20 mouse cellular contexts compared by ENCODE assay signal in genomic region chr2:153902726-153903125, GRCm38 (mm10). TPM values are rescaled to one million over a fixed set of nuclear protein-coding genes. Genes with fewer than 3 reads are reported as not detected.
"Had no signal": no experiment of that assay in that cellular context is flagged by ENCODE, and none has a peak within 500 bp of the region (broad histone marks: within the 10 kb centered on the region; RNA-seq: fewer than 3 reads in every experiment).

No protein-coding gene starts in this region.

- H3K9me3 ChIP-seq: limb, embryonic 10.5 days; midbrain, embryonic 10.5 days; midbrain, embryonic 15.5 days; neural tube, embryonic 12.5 days had no signal

- H3K27me3 ChIP-seq: midbrain, embryonic 15.5 days; neural tube, embryonic 12.5 days had no signal

- H3K27ac ChIP-seq: kidney, postnatal 0 days; limb, embryonic 10.5 days; midbrain, embryonic 10.5 days; midbrain, embryonic 15.5 days; neural tube, embryonic 12.5 days; stomach, postnatal 0 days had no signal

- H3K36me3 ChIP-seq: limb, embryonic 10.5 days; midbrain, embryonic 10.5 days; midbrain, embryonic 15.5 days; neural tube, embryonic 12.5 days had no signal

- H3K4me2 ChIP-seq: liver, embryonic 11.5 days; lung, embryonic 14.5 days; midbrain, embryonic 15.5 days; neural tube, embryonic 12.5 days had no signal

- H3K4me3 ChIP-seq: limb, embryonic 10.5 days; midbrain, embryonic 10.5 days; midbrain, embryonic 15.5 days; neural tube, embryonic 12.5 days had no signal

- DNase-seq: kidney, postnatal 36 days; lung, embryonic 14.5 days; lung, postnatal 10 days; lung, postnatal 4 days; thymus, adult 18-20 months; thymus, postnatal 14 days had no signal

- H3K9ac ChIP-seq: lung, embryonic 14.5 days; midbrain, embryonic 15.5 days; neural tube, embryonic 12.5 days had no signal

- H3K4me1 ChIP-seq: limb, embryonic 10.5 days; midbrain, embryonic 10.5 days; midbrain, embryonic 15.5 days; neural tube, embryonic 12.5 days had no signal

- ATAC-seq: midbrain, embryonic 15.5 days had no signal

RNA-seq across cellular contexts. Expression of gene Bpifb6, which starts 2.5 kb away (rescaled TPM):
- total RNA-seq: layer of hippocampus, adult 18-20 months; layer of hippocampus, postnatal 10 days; megakaryocyte, adult 5-6 weeks; monocyte, adult 5-6 weeks; neutrophil, adult 5-6 weeks had no signal
- polyA plus RNA-seq: kidney, postnatal 0 days; limb, embryonic 10.5 days; limb, embryonic 14.5 days; liver, embryonic 11.5 days; liver, embryonic 16.5 days; lung, embryonic 14.5 days; midbrain, embryonic 10.5 days; midbrain, embryonic 15.5 days; neural tube, embryonic 12.5 days; stomach, postnatal 0 days had no signal

RNA-seq across cellular contexts. Expression of gene Bpifb3, which starts 15.3 kb away (rescaled TPM):
- total RNA-seq: layer of hippocampus, adult 18-20 months; layer of hippocampus, postnatal 10 days; megakaryocyte, adult 5-6 weeks; monocyte, adult 5-6 weeks; neutrophil, adult 5-6 weeks had no signal
- polyA plus RNA-seq: kidney, postnatal 0 days; limb, embryonic 10.5 days; limb, embryonic 14.5 days; liver, embryonic 11.5 days; liver, embryonic 16.5 days; lung, embryonic 14.5 days; midbrain, embryonic 10.5 days; midbrain, embryonic 15.5 days; neural tube, embryonic 12.5 days had no signal

RNA-seq across cellular contexts. Expression of gene Bpifb2, which starts 27.9 kb away (rescaled TPM):
- total RNA-seq: layer of hippocampus, adult 18-20 months; layer of hippocampus, postnatal 10 days; megakaryocyte, adult 5-6 weeks; monocyte, adult 5-6 weeks; neutrophil, adult 5-6 weeks had no signal
- polyA plus RNA-seq: kidney, postnatal 0 days; limb, embryonic 10.5 days; liver, embryonic 11.5 days; liver, embryonic 16.5 days; lung, embryonic 14.5 days; midbrain, embryonic 10.5 days; midbrain, embryonic 15.5 days; neural tube, embryonic 12.5 days; stomach, postnatal 0 days had no signal

RNA-seq across cellular contexts. Expression of gene Sun5, which starts 31.8 kb away (rescaled TPM):
- total RNA-seq: layer of hippocampus, adult 18-20 months; layer of hippocampus, postnatal 10 days; megakaryocyte, adult 5-6 weeks; monocyte, adult 5-6 weeks; neutrophil, adult 5-6 weeks had no signal
- polyA plus RNA-seq: kidney, postnatal 0 days; limb, embryonic 10.5 days; limb, embryonic 14.5 days; liver, embryonic 11.5 days; liver, embryonic 16.5 days; lung, embryonic 14.5 days; midbrain, embryonic 10.5 days; midbrain, embryonic 15.5 days; neural tube, embryonic 12.5 days; stomach, postnatal 0 days had no signal

RNA-seq across cellular contexts. Expression of gene Bpifb4, which starts 35.3 kb away (rescaled TPM):
- total RNA-seq: layer of hippocampus, adult 18-20 months; layer of hippocampus, postnatal 10 days; megakaryocyte, adult 5-6 weeks; monocyte, adult 5-6 weeks; neutrophil, adult 5-6 weeks had no signal
- polyA plus RNA-seq: kidney, postnatal 0 days; limb, embryonic 10.5 days; limb, embryonic 14.5 days; liver, embryonic 11.5 days; liver, embryonic 16.5 days; lung, embryonic 14.5 days; midbrain, embryonic 15.5 days; neural tube, embryonic 12.5 days had no signal
